Mouse (Mus musculus): Measurements from ENCODE around the gene Sfxn3. TPM values are rescaled to one million over a fixed set of nuclear protein-coding genes. Genes with fewer than 3 reads are reported as not detected.
"Not testable (repeated sequence)": the region's sequence is repeated elsewhere in the genome, so short reads cannot be mapped to it uniquely, and the experiment has no call there.

The Sfxn3 gene
- total RNA-seq, 2 experiments from 2014 or later: 23.2 to 24.9 TPM

DNA sequence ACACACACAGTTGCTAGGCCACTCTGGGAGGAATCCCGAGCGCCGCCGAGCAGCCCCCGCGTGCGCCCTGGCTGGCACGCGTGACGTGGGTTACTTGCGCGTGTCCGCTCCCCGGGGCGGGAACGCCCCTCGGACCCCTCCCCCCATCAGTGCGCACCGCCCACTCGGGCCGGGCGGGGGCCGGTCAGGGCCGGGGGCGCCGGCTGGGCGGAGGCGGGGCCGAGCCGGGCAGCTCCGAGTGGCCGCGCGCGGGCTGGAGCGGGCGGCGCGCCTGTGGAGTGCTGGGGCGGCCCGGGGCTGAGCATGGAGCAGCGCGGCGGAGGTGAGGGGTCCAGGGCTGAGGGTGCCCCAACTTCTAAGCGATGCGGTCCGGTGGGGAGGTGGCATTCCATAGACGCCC lies 29.4 kb upstream of the Sfxn3 start:
- DNase-seq (ENCODE audit: low spot score): peak; percentile 85

DNA sequence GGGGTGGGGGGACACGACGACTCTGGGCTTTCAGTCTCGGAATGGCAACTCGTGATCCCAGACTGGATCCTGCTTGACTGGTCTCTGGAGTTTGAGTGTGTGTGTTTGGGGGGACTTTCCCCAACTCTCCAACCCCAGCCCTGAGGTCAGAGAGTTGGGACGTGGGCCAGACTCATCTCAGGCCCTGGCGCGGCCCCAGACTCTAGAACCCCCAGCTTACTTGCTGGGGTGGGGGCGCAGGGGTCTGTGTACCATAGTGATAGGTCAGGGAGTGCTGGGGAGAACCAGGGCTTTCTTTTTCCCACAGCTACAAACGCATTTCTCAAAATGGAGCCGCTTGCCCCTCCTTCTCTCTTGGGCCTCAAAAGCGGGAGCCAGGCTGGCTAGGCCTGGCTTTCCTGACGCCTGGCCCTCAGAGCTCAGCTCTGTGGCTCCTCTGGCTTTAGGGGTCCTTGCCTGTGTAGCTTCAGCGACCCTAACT lies 28.9 kb upstream of the Sfxn3 start:
- DNase-seq (ENCODE audit: low spot score): no peak

GRCm38 (mm10) chr19:45020348-45020747 lies 27.0 kb upstream of the Sfxn3 start:
- DNase-seq (ENCODE audit: low spot score): peak; percentile 73

GRCm38 (mm10) chr19:45021362-45021761 lies 25.9 kb upstream of the Sfxn3 start:
- no peak for DNase-seq (ENCODE audit: low spot score)

DNA sequence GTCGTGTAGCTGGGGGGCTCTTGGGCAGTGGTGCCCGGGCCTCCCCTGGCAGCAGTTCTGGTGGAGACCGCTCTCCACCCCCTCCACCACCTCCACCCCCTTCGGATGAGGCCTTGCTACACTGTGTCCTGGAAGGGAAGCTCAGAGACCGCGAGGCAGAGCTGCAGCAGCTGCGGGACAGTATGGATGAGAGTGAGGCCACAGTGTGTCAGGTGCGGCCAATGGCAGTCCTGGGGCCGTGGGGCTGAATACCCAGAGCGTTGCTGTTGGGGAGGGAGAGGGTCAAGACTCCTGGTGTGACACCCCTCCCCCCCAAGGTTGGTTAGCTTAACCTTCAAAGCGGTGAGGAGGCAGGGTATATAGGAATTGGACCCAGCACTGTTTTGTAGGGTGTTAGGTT lies 23.3 kb upstream of the Sfxn3 start:
- DNase-seq (ENCODE audit: low spot score): no peak

DNA sequence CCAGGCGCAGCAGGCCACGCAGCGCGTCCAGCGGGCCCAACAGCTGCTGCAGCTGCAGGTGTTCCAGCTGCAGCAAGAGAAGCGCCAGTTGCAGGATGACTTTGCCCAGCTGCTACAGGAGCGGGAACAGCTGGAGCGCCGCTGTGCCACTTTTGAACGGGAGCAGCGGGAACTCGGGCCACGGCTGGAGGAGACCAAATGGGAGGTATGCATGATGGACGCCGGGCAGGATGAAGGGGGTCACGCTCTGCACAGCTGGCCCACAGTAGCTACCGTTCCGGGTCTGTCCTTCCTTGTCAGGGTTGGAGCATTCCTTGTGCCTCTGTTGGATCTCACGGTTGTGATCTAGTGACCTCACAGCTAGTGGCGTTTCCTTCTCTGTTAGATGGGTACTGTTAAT lies 22.5 kb upstream of the Sfxn3 start:
- no peak for DNase-seq (ENCODE audit: low spot score)

GRCm38 (mm10) chr19:45025937-45026568 lies 21.2 kb upstream of the Sfxn3 start:
- DNase-seq (ENCODE audit: low spot score): no peak

GRCm38 (mm10) chr19:45026958-45027670 lies 20.2 kb upstream of the Sfxn3 start:
- peak; percentile 80 for DNase-seq (ENCODE audit: low spot score)

GRCm38 (mm10) chr19:45027848-45028247 lies 19.5 kb upstream of the Sfxn3 start:
- no peak for DNase-seq (ENCODE audit: low spot score)

GRCm38 (mm10) chr19:45028746-45029145 lies 18.6 kb upstream of the Sfxn3 start:
- DNase-seq (ENCODE audit: low spot score): no peak

GRCm38 (mm10) chr19:45029571-45029970 lies 17.7 kb upstream of the Sfxn3 start:
- no peak for DNase-seq (ENCODE audit: low spot score)

GRCm38 (mm10) chr19:45030111-45030510 lies 17.2 kb upstream of the Sfxn3 start:
- DNase-seq (ENCODE audit: low spot score): peak; percentile 58

GRCm38 (mm10) chr19:45030746-45031693 lies 16.3 kb upstream of the Sfxn3 start:
- DNase-seq (ENCODE audit: low spot score): peak; percentile 85

DNA sequence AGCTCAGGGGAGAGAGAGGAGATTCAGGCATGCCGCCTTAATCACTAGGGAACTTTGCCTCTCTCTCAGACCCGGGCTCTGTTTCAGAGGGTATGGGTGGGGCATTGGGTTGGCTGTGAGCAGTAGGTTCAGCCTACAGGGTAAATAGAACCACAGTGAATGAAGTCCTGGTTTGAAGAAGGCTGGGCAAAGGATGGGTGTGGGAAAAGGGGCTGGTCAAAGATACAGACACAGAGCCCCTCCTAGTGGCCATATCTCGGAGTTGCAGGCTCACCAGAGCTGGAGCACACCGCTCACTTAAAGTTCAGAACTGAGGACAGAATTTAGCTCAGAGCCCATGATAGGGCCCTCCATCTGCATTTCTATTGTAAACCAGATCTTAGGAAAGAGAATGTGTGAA lies 15.5 kb upstream of the Sfxn3 start:
- DNase-seq (ENCODE audit: low spot score): peak; percentile 86

DNA sequence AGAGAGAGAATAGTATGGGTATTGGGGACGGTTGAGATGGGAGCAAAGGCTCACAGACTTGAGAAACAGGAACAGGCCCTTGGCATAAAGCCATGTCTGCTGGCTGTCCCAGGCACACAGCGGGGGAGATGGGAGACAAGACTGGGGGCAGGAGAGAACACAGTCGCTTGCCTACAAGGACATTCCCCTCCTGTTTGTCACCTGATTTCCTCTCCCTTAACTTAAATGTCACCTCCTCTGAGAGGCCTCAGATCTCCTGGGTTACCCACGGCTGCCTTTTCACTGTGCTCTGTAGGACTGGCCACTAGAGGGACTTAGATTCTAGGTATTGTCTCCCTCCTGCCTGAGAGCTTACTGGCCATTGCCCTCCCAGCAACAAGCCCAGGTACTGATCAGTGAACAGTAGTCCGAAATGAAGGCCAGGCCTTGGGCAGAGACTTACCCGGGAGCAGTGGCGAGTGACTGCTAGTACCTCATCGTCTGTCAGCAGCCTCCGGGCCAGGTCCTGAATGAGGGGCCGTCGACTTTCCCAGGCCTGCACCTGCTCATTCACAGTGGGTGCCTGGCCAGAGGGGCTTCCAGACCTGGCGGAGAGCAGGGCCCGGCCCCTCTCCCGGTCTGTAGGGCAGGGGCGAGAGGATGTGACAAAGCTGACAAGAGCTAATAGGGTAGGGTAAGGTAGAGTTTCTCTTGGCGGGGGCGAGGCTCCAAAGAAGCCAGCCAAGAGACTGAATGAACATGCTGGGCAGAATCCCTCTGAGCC lies 14.6 kb upstream of the Sfxn3 start:
- DNase-seq (ENCODE audit: low spot score): no peak

DNA sequence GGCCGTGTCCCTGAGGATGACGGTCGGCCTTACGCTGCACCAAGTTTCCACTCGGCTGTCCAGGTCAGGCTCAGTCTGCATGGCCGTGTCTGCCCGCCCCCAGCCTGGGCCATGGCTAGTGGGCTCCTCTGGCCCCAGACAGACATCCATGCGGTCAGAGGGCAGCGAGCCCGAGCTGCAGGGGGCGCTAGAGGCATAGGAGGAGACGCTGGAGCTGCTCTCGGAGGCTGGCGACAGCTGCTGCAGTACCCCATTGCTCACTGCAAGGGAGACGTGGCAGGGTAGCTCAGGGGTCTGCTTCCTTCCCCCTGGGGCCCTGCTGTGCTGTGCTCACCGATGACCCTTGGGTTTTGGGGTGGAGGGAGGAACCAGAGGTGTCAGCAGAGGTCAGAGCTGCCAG lies 10.4 kb upstream of the Sfxn3 start:
- DNase-seq (ENCODE audit: low spot score): peak; percentile 77

DNA sequence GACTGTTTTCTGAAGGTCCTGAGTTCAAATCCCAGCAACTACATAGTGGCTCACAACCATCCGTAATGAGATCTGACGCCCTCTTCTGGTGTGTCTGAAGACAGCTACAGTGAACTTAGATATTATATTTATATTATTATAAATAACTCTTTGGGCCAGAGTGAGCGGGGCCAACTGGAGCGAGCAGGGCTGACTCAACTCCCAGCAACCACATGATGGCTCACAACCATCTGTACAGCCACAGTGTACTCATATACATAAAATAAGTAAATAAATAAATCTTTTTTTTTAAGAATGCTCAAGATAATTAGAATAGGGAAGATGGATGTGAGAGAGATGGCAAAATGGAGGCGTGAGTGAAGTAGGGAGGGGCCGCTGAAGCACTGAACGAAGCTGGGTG lies 9.1 kb upstream of the Sfxn3 start:
- not testable (repeated sequence) for DNase-seq (ENCODE audit: low spot score)

DNA sequence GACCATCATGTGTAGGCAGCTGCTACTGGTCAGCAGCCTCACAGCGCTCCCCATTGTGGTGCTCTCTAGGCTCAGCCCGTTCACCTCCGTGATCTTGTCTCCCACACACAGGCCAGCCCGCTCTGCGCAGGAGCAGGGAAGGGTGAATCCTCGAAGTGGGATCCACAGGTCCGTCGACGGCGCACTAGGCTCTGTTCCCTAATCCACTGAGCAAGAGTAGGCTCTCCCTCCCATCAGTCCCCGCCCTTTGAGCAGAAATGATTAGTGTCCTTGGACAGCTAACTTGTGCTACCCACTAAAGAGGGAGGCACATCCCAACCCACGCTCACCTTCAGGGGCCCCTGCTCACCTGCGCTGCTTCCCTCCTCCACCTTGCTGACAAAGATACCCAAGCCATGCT lies 7.1 kb upstream of the Sfxn3 start:
- no peak for DNase-seq (ENCODE audit: low spot score)

GRCm38 (mm10) chr19:45044389-45044927 lies 2.8 kb upstream of the Sfxn3 start:
- DNase-seq (ENCODE audit: low spot score): no peak

- peak; percentile 79 for DNase-seq (ENCODE audit: low spot score)
Measured at GRCm38 (mm10) chr19:45045236-45045635, 2.1 kb upstream of the Sfxn3 start.

- no peak for DNase-seq (ENCODE audit: low spot score)
Measured at GRCm38 (mm10) chr19:45045651-45046050, 1.7 kb upstream of the Sfxn3 start, which contains the start of gene Pdzd7. Gene Pdzd7, minus strand, starts transcription at chr19:45045717.
